Mouse (Mus musculus): ENCODE measurements around the gene Rab43.

Gene Rab43

DNA sequence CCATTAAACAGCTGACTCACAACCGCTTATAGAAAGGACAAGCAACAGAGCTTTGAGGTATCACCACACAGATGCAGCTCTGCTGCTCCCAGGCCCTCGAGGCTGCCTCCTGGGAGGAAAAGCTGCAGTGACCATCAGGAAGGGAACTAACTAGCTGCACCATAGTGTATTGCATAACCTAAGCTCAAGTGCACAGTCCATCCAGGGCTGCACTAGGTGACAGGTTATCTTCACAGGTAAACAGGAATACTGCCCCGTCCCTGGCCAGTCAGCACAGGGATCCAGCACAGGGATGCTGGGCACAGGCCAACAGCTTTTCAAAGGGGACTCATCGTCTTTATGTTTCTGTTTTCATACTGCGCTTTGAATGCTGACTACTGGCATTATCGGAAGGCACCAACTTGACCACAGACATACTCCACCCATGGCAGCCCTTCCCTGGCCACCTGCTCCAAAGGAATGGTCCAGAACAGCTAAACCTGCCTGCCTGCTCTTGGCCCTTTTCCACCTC lies 2.3 kb downstream of the Rab43 start:
- DNase-seq (ENCODE audit: inconsistent age in 2 of 2, low spot score in 1 of 2), result peak in 1 of 2 experiments; percentile 43

- no peak for DNase-seq (ENCODE audit: inconsistent age in 2 of 2, low spot score in 1 of 2)
These were observed 2.8 kb downstream of the Rab43 start for GRCm38 (mm10) chr6:87809144-87809543.

DNA sequence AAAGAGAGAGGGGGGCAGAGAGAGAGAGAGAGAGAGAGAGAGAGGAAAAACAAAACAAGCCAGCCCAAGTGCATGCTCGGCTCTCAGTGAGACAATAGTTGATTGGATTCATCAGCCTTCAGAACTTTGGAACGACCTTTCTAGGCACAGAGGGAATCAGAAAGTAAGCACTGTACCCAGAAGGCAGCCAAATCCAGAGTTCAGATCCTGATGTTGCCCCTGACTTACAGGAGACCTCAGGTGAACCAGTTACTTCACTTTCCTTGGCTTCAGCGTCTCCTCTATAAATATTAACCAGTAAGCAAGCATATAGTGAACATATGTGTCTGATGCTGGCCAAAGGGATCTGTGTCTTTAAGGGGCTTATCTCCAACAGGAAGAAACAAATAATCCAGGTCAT lies 3.4 kb downstream of the Rab43 start:
- no peak for DNase-seq (ENCODE audit: inconsistent age in 2 of 2, low spot score in 1 of 2)

DNA sequence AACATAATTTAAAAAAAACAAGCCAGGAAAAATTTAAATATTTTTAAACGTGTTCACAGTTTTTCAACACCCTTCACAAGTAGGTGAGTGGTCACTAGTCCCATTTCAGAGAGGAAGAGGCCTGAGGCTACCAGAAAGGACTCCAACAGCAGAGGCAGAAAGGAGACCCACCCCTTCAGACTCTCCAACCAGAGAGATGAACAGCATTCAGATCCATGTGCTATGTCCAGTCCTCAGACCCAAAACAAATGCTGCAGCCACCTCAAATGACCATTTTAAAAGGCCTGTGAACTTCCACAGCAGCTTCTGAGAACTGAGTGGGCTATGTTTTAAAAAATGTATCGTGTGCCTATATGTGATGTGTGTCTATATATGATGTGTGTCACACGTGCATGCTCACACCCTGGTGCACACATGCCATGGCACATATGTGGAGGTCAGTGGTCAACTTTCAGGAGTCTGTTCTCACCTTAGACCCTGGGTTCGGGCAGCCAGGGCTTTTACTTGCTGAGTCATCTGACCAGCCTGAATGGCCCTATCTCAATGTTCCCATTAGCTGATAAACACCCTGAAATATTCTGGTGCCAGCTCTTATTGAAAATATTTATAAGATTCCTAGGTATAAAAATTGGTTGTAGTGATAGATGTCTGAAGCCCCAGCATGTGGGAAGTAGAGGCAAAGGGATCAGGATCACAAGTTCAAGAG lies 4.1 kb downstream of the Rab43 start:
- DNase-seq (ENCODE audit: inconsistent age in 2 of 2, low spot score in 1 of 2), result peak in 1 of 2 experiments; percentile 27

GRCm38 (mm10) chr6:87806857-87807256 lies 5.1 kb downstream of the Rab43 start:
- DNase-seq (ENCODE audit: inconsistent age in 2 of 2, low spot score in 1 of 2), result peak; percentile 43 to 68

GRCm38 (mm10) chr6:87806028-87806427 lies 5.9 kb downstream of the Rab43 start:
- DNase-seq (ENCODE audit: inconsistent age in 2 of 2, low spot score in 1 of 2), result peak in 1 of 2 experiments; percentile 45

DNA sequence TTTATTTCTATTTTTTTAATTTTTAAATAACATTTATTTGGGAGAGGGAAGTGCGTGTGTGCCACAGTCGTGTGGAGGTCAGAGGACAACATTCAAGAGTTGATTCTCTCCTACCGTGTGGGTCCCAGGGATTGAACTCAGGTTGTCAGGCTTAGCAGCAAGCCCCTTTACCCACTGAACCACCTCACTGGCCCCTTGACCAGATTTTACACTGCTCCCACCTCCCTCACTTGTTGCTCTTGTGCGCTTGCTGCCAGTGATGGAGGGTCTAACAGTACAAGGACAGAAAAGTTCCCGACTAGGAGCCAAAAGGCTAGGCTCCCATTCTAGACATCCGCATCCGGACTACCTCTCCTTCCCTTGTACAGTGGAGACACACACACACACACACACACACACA lies 6.5 kb downstream of the Rab43 start:
- no peak for DNase-seq (ENCODE audit: inconsistent age in 2 of 2, low spot score in 1 of 2)

DNA sequence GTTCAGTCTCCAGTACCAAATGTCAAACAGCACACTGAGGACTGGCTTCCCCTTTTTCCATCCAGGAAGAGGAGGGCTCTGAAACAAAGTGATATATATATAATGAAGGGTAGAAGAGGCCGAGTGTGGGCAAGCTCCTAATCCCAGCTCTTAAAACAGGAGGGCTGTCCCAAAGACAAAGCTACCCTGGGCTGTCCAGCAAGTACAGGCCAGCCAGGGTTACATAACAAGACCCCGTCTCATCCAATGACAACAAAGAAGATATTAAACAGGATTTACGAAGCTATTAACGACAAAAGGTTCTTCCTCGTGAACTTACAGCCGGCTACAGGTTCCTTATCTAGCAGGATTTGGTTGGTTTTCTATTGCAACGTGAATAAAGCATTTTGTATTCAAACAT lies 7.1 kb downstream of the Rab43 start:
- peak in 1 of 2 experiments; percentile 25 for DNase-seq (ENCODE audit: inconsistent age in 2 of 2, low spot score in 1 of 2)

- DNase-seq (ENCODE audit: inconsistent age in 2 of 2, low spot score in 1 of 2), result no peak
These were observed 7.9 kb downstream of the Rab43 start for GRCm38 (mm10) chr6:87804036-87804435.

GRCm38 (mm10) chr6:87802462-87802861 lies 9.5 kb downstream of the Rab43 start:
- no peak for DNase-seq (ENCODE audit: inconsistent age in 2 of 2, low spot score in 1 of 2)

DNA sequence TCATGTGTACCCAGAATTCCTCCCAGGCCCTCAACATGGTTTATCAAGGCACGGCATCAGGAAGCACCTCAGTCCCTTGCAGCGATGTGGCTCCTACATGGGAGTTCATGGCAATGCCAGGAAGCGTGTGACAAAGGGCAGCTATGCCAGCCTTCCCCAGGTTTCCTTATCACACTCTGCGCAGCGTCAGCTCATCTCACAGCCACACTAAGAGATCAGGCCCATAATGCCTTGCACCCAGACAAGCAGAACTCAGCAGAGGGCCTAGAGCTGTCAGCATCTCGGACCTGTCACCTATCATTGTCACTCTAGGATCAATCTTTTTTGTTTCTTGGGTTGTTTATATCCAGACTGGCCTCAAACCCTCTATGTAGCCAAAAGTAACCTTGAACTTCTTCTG lies 12.4 kb downstream of the Rab43 start:
- no peak for DNase-seq (ENCODE audit: inconsistent age in 2 of 2, low spot score in 1 of 2)

GRCm38 (mm10) chr6:87797321-87797720 lies 14.6 kb downstream of the Rab43 start:
- peak; percentile 38 to 82 for DNase-seq (ENCODE audit: inconsistent age in 2 of 2, low spot score in 1 of 2)

DNA sequence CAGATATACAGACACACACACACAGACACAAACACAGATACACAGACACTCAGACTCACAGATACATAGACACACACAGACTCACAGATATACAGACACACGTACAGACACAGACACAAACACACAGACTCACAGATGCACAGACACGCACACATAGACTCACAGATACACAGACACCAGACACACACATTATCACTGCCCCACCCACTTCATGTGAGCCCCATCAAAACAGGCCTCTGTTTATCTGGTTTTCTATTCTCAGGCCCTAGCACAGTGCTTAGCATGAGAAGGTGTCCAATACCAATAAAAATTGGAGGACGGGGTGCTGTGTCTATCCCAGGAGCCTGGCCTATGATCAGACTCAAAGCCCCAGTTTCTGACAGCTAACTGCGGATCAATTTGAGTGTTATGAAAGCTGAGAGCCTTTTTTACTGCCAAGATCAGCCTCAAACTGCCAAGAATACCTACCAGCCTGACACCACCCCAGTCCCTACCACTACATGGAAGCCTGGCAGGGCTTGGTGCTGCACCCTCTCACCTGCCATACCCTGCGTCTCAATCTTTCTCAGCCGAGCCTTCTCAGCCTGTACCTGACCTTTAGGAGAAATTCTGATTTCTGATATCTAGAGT lies 15.6 kb downstream of the Rab43 start:
- DNase-seq (ENCODE audit: inconsistent age in 2 of 2, low spot score in 1 of 2), result peak in 1 of 2 experiments; percentile 22

DNA sequence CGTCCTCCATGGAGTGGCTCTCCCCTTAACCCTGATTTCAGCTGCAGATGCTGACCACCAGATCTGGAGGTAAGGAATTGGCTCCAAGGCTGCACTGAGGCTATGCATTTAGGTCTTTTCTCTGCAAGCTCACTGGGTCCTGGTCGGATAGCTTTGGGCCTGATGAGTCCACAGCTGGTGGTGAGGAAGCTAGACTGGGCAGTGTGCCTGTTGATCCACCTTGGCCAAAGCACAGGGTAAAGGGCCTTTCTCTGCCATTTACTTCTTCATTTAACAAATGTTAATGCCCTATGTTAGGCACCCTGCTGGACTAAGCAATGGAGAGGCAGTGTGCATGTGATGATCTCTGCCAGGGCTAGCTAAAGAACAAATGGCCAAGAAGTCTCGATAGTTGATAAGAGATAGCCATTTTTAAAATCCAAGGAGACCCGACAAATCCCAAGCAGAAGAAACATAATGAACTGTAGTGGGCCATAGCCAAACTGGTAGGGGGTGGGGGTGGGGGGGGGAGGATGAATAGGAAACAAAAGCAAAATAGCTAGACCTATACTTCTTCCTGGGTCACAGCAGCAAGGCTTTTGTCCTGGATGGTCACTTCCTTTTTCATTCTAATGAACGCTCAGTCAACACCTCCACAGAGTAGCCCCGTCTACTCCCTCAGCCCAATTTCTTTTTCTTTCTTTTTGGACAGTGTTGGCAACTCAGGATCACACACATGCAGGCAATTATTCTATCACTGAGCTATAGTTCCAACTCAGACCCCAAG lies 16.4 kb downstream of the Rab43 start:
- DNase-seq (ENCODE audit: inconsistent age in 2 of 2, low spot score in 1 of 2), result peak in 1 of 2 experiments; percentile 23

- no peak for DNase-seq (ENCODE audit: inconsistent age in 2 of 2, low spot score in 1 of 2)
These were observed 18.0 kb downstream of the Rab43 start for GRCm38 (mm10) chr6:87793821-87794510.

DNA sequence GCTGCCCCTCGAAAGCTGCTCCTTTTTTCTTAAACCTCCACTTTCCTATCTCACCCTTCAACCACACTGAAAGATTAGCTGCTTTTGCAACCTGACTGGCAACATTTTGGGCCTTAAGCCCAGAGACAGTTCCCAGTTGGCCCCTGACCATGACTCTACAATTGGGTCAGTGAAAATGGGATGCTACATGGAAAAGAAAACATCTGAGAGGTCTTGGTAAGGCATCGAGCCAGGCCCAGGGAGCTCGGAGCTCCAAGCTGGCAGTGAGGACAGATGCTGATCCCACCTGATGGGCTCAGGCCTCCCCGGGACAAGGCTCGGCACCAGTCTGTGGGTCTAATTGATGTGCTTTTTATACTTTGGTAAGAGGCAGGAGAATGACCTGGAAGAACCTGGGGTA lies 20.1 kb downstream of the Rab43 start:
- peak in 1 of 2 experiments; percentile 40 for DNase-seq (ENCODE audit: inconsistent age in 2 of 2, low spot score in 1 of 2)

DNA sequence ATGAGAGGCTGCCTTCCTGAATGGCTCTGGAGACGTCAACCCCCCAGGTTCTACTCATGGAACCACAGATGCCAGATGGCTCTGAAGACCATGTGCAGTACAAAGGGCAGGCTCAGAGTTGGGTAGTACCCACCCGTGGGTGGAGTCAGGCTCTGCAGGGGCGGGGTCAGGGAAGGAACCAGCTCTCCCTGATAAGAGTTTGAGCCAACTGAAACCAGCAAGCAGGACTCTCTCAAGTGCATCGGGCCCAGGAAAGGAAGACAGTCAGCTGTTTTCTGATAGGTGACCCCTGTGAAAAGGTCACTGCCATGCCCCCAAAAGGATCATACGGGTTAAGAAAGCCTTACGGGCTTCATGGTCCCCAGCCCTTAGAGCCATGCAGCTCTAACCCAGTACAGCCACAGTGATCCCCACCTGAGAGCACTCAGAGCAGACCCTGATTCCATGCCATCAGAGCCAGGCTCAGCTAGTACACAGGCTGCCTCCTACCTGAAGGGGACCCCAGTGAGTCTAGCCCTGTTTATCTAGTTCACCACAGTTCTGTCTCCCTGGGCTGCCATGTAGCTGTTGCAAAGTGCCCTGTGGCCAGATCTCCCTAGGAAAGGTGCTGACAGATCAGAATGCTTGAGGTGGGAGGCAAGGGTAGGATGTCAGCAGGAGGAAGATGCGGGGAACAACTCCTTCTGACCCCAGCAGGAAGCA lies 21.0 kb downstream of the Rab43 start:
- DNase-seq (ENCODE audit: inconsistent age in 2 of 2, low spot score in 1 of 2), result peak in 1 of 2 experiments; percentile 35

DNA sequence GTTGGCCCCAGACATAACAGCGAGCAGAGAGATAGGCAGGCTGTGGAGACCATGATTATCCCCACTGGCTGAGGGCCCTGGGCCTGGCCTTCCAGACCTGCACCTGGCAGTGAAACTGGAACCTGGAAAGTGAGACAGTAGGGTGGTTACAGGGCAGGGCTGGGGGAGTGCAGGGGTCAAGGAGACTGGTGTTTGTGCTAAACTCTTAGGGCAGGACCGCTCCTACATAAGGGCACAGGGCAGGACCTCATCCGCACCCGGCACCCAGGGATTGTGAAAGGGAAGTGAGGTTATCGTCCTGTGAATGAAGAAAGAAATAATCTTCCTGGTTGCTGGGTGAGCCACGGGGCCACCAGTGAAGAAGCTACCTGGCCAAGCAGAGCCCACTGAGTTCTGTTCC lies 22.2 kb downstream of the Rab43 start:
- no peak for DNase-seq (ENCODE audit: inconsistent age in 2 of 2, low spot score in 1 of 2)

- DNase-seq (ENCODE audit: inconsistent age in 2 of 2, low spot score in 1 of 2), result peak; percentile 41 to 81
These were observed 22.9 kb downstream of the Rab43 start for GRCm38 (mm10) chr6:87788896-87789587.
